Mouse (Mus musculus) intestine, embryonic 14.5 days (tissue): ENCODE data around the gene Macf1. TPM values are rescaled to one million over a fixed set of nuclear protein-coding genes. Genes with fewer than 3 reads are reported as not detected.
A peak's percentile ranks its signal among the peaks of the same experiment; 100 is the strongest.

ENCODE experiments used
- ATAC-seq: fragments of 200-750 bp; cut with Nextera tagmentation; replicated peaks from 2 replicates; pipeline ENCODE4 v1.8.0; 2017; ENCODE audit warnings: low read depth, moderate number of reproducible peaks, moderate TSS enrichment, moderate library complexity; ENCODE audit not compliant: low FRiP score, low TSS enrichment
- DNase-seq: peaks from one replicate; pipeline ENCODE4 v3.0.0-alpha.2; 2018; ENCODE audit warnings: low spot score
- H3K27ac ChIP-seq: fragments of 300-500 bp; sonication (generic); 2 replicates; pipeline ENCODE4 v1.5.1; 2014; ENCODE audit warnings: low read depth, mild to moderate bottlenecking, control low read depth
- H3K27me3 ChIP-seq: fragments of 300-500 bp; sonication (generic); replicated peaks from 2 replicates; pipeline ENCODE4 v1.6.1; 2014; ENCODE audit warnings: low read length, control low read depth; ENCODE audit not compliant: control insufficient read depth, insufficient read depth
- H3K36me3 ChIP-seq: fragments of 300-500 bp; sonication (generic); 2 replicates; pipeline ENCODE4 v1.6.1; 2014; ENCODE audit warnings: low read length, control low read depth; ENCODE audit not compliant: control insufficient read depth, insufficient read depth
- H3K4me1 ChIP-seq: fragments of 300-500 bp; sonication (generic); replicated peaks from 2 replicates; pipeline ENCODE4 v1.6.1; 2014; ENCODE audit warnings: low read length, control low read depth, mixed read lengths; ENCODE audit not compliant: control insufficient read depth, insufficient read depth
- H3K4me2 ChIP-seq: fragments of 300-500 bp; sonication (generic); 2 replicates; pipeline ENCODE4 v1.6.1; 2014; ENCODE audit warnings: low read length
- H3K4me3 ChIP-seq: fragments of 300-500 bp; sonication (generic); 2 replicates; pipeline ENCODE4 v1.5.1; 2014; ENCODE audit warnings: low read depth, low read length, control low read depth, mixed read lengths
- H3K9ac ChIP-seq: fragments of 300-500 bp; sonication (generic); 2 replicates; pipeline ENCODE4 v1.6.1; 2014; ENCODE audit warnings: mild to moderate bottlenecking, low read length
- H3K9me3 ChIP-seq: fragments of 300-500 bp; sonication (generic); 2 replicates; pipeline ENCODE4 v1.6.1; 2016; ENCODE audit warnings: low read length, control low read depth; ENCODE audit not compliant: control insufficient read depth
- WGBS: fragments of 180-500 bp; shearing (Covaris S2); extraction: QIAGEN DNeasy Blood & Tissue Kit; methylation state at CpG from one replicate; pipeline ENCODE4 v1.1.7; 2014; 5-methylcytosine and 5-hydroxymethylcytosine counted together
- polyA plus RNA-seq: library from polyadenylated mRNA; unstranded; fragments of >200 nt; fragmentation: Nextera tagmentation; extraction: Ambion mirVana; gene quantifications from 2 replicates; pipeline ENCODE4 v1.2.1, GENCODE M21; 2014

Macf1 gene
- polyA plus RNA-seq, 1 experiment from 2014 or later: 64.7 TPM

- Histone ChIP-seq H3K9me3 (no peaks in the 10 kb centered on the region), H3K4me2 (no peak overlapping the region), H3K27ac (no peak overlapping the region), H3K36me3 (peaks cover 62% of the 10 kb centered on the region), H3K27me3 (no peaks in the 10 kb centered on the region), H3K4me1 (no peaks in the 10 kb centered on the region), H3K4me3 (no peak overlapping the region), H3K9ac (no peak overlapping the region)
- WGBS: 71% methylated on average over 5 of the region's 5 CpGs
- ATAC-seq: no peak
- no peak for DNase-seq
Observed at GRCm38 (mm10) chr4:123438414-123438813, 245.7 kb downstream of the Macf1 start.

- no peak for ATAC-seq
- Histone ChIP-seq H3K27me3 (no peaks in the 10 kb centered on the region), H3K27ac (no peak overlapping the region), H3K4me1 (no peaks in the 10 kb centered on the region), H3K9ac (no peak overlapping the region), H3K9me3 (no peaks in the 10 kb centered on the region), H3K36me3 (peaks cover 62% of the 10 kb centered on the region), H3K4me3 (no peak overlapping the region), H3K4me2 (no peak overlapping the region)
- no peak for DNase-seq
- 95% methylated on average over 3 of the region's 3 CpGs for WGBS
Observed at GRCm38 (mm10) chr4:123433171-123433570, 251.0 kb downstream of the Macf1 start.

GRCm38 (mm10) chr4:123431936-123432335 lies 252.2 kb downstream of the Macf1 start:
- no peaks in the 10 kb centered on the region for H3K9me3 ChIP-seq
- no peaks in the 10 kb centered on the region for H3K4me1 ChIP-seq
- no peak overlapping the region for H3K4me3 ChIP-seq
- DNase-seq: no peak
- 81% methylated on average over 12 of the region's 12 CpGs for WGBS
- no peak overlapping the region for H3K9ac ChIP-seq
- H3K27ac ChIP-seq: no peak overlapping the region
- ATAC-seq: no peak
- H3K27me3 ChIP-seq: no peaks in the 10 kb centered on the region
- H3K36me3 ChIP-seq: peaks cover 58% of the 10 kb centered on the region
- no peak overlapping the region for H3K4me2 ChIP-seq

- no peaks in the 10 kb centered on the region; the same call in 1 of the 2 replicates for H3K4me1 ChIP-seq
- no peak overlapping the region for H3K4me3 ChIP-seq
- DNase-seq (peak; percentile 29), ATAC-seq (no peak)
- H3K36me3 ChIP-seq: peaks cover 28% of the 10 kb centered on the region
- no peaks in the 10 kb centered on the region for H3K9me3 ChIP-seq
- H3K27me3 ChIP-seq: no peaks in the 10 kb centered on the region
- H3K9ac ChIP-seq: no peak overlapping the region
- WGBS: 87% methylated on average over 5 of the region's 5 CpGs
- no peak overlapping the region for H3K4me2 ChIP-seq
- H3K27ac ChIP-seq: no peak overlapping the region
Observed at GRCm38 (mm10) chr4:123427900-123428684, 256.1 kb downstream of the Macf1 start.

GRCm38 (mm10) chr4:123427271-123427899 lies 256.8 kb downstream of the Macf1 start:
- peaks cover 21% of the 10 kb centered on the region for H3K36me3 ChIP-seq
- no peak overlapping the region for H3K4me2 ChIP-seq
- H3K4me1 ChIP-seq: no peaks in the 10 kb centered on the region; the same call in 1 of the 2 replicates
- DNase-seq (no peak), ATAC-seq (no peak)
- no peaks in the 10 kb centered on the region for H3K27me3 ChIP-seq
- no peaks in the 10 kb centered on the region for H3K9me3 ChIP-seq
- no peak overlapping the region for H3K9ac ChIP-seq
- no peak overlapping the region for H3K4me3 ChIP-seq
- no peak overlapping the region for H3K27ac ChIP-seq
- 85% methylated on average over 9 of the region's 9 CpGs for WGBS

- WGBS: 89% methylated on average over 10 of the region's 10 CpGs
- Histone ChIP-seq H3K36me3 (peaks cover 15% of the 10 kb centered on the region), H3K4me3 (no peak overlapping the region), H3K4me2 (no peak overlapping the region), H3K27ac (no peak overlapping the region), H3K4me1 (no peaks in the 10 kb centered on the region; the same call in 1 of the 2 replicates), H3K9me3 (no peaks in the 10 kb centered on the region), H3K9ac (no peak overlapping the region), H3K27me3 (no peaks in the 10 kb centered on the region)
- no peak for DNase-seq
- ATAC-seq: no peak
Observed at GRCm38 (mm10) chr4:123426429-123427080, 257.6 kb downstream of the Macf1 start.

- H3K36me3 ChIP-seq: peaks cover 7% of the 10 kb centered on the region
- H3K9me3 ChIP-seq: no peaks in the 10 kb centered on the region
- H3K4me3 ChIP-seq: no peak overlapping the region
- no peaks in the 10 kb centered on the region; the same call in 1 of the 2 replicates for H3K4me1 ChIP-seq
- peak; percentile 42 for DNase-seq
- no peak overlapping the region for H3K4me2 ChIP-seq
- 51% methylated on average over 1 of the region's 1 CpGs for WGBS
- H3K9ac ChIP-seq: no peak overlapping the region
- no peaks in the 10 kb centered on the region for H3K27me3 ChIP-seq
- peak overlapping the region; percentile 34 for H3K27ac ChIP-seq
- ATAC-seq: no peak
Observed at GRCm38 (mm10) chr4:123425672-123426272, 258.4 kb downstream of the Macf1 start.

- no peak overlapping the region for H3K9ac ChIP-seq
- H3K9me3 ChIP-seq: no peaks in the 10 kb centered on the region
- DNase-seq: no peak
- H3K4me1 ChIP-seq: no peaks in the 10 kb centered on the region; the same call in 1 of the 2 replicates
- no peaks in the 10 kb centered on the region for H3K36me3 ChIP-seq
- no peak overlapping the region for H3K4me2 ChIP-seq
- no peak for ATAC-seq
- no peaks in the 10 kb centered on the region for H3K27me3 ChIP-seq
- no peak overlapping the region for H3K27ac ChIP-seq
- no peak overlapping the region for H3K4me3 ChIP-seq
- WGBS: 95% methylated on average over 2 of the region's 2 CpGs
Observed at GRCm38 (mm10) chr4:123424050-123424449, 260.1 kb downstream of the Macf1 start.
